Mouse (Mus musculus) hindbrain, postnatal 0 days (tissue): ENCODE results near the gene BC117090. TPM values are rescaled to one million over a fixed set of nuclear protein-coding genes. Genes with fewer than 3 reads are reported as not detected.
"Not testable (repeated sequence)": the region's sequence is repeated elsewhere in the genome, so short reads cannot be mapped to it uniquely, and the experiment has no call there.

ENCODE experiments used
- ATAC-seq: fragments of 200-750 bp; cut with Nextera tagmentation; 2 replicates; pipeline ENCODE4 v1.8.0; 2017; ENCODE audit warnings: mild to moderate bottlenecking, moderate TSS enrichment, moderate library complexity
- DNase-seq: peaks from one replicate; pipeline ENCODE4 v3.0.0-alpha.2; 2015; ENCODE audit warnings: low spot score
- H3K27ac ChIP-seq: fragments of 300-500 bp; sonication (generic); 2 replicates; pipeline ENCODE4 v1.5.1; 2014; ENCODE audit warnings: mild to moderate bottlenecking
- H3K27me3 ChIP-seq: fragments of 300-500 bp; sonication (generic); 2 replicates; pipeline ENCODE4 v1.6.1; 2014; ENCODE audit warnings: low read length, mixed read lengths; ENCODE audit not compliant: insufficient read depth
- H3K36me3 ChIP-seq: fragments of 300-500 bp; sonication (generic); 2 replicates; pipeline ENCODE4 v1.6.1; 2014; ENCODE audit warnings: low read length, mixed read lengths; ENCODE audit not compliant: insufficient read depth
- H3K4me1 ChIP-seq: fragments of 300-500 bp; sonication (generic); 2 replicates; pipeline ENCODE4 v1.6.1; 2014; ENCODE audit warnings: antibody characterized with exemption, low read length, mixed read lengths; ENCODE audit not compliant: insufficient read depth
- H3K4me2 ChIP-seq: fragments of 300-500 bp; sonication (generic); 2 replicates; pipeline ENCODE4 v1.6.1; 2014; ENCODE audit warnings: low read depth, mild to moderate bottlenecking, low read length, moderate library complexity, mixed read lengths
- H3K4me3 ChIP-seq: fragments of 300-500 bp; sonication (generic); 2 replicates; pipeline ENCODE4 v1.5.1; 2014; ENCODE audit warnings: low read length
- H3K9ac ChIP-seq: fragments of 300-500 bp; sonication (generic); replicated peaks from 2 replicates; pipeline ENCODE4 v1.6.1; 2014; ENCODE audit warnings: mild to moderate bottlenecking, low read length, moderate library complexity, mixed read lengths
- H3K9me3 ChIP-seq: fragments of 300-500 bp; sonication (generic); 2 replicates; pipeline ENCODE4 v1.6.1; 2016; ENCODE audit warnings: low read length, mixed read lengths
- CTCF ChIP-seq: IDR thresholded peaks from 2 replicates; pipeline ENCODE4 v1.5.1; 2016; ENCODE audit warnings: antibody characterized with exemption, control low read depth, low read depth
- WGBS: fragments of 180-500 bp; shearing (Covaris S2); extraction: QIAGEN DNeasy Blood & Tissue Kit; methylation state at CpG from one replicate; pipeline ENCODE4 v1.1.7; 2014; 5-methylcytosine and 5-hydroxymethylcytosine counted together
- polyA plus RNA-seq: library from polyadenylated mRNA; unstranded; fragments of >200 nt; fragmentation: Nextera tagmentation; extraction: Ambion mirVana; gene quantifications from 2 replicates; pipeline ENCODE4 v1.2.1, GENCODE M21; 2015
- total RNA-seq: library from RNA; depleted of rRNA; stranded (reverse); fragments of >200 nt; gene quantifications from 2 replicates; pipeline ENCODE4 v1.2.3, GENCODE M21; 2014; rRNA removed

Gene BC117090
- total RNA-seq, result not detected in 2 replicates
- not detected in 2 replicates for polyA plus RNA-seq

DNA sequence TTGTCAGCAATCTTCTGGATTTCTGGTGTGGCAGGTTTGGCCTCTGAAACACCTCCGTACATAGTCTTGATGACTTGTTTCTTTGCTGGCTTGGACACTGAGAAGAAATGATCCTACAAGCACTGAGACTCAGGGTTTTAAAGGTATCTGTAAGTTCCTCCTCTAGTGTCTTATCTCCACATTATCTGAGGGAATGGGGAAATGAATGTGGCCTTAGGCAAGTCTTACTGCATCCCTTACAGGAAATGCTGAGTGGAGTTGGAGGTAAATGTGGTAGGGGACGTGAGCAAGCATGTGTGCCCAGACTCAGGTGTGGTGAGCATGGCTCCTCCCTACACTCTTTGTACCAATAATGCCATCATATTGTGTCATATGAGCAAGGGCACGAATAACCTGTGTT, at the start of gene BC117090:
TSS of gene BC117090 (minus strand) at position 101 of the 400 bp plus-strand sequence.
- H3K27me3 ChIP-seq, result no peaks in the 10 kb centered on the region
- no peak for DNase-seq
- 77% methylated on average over 3 of the region's 3 CpGs for WGBS
- H3K4me2 ChIP-seq, result no peak within 1 kb of the TSS
- no peak within 1 kb of the TSS for H3K4me3 ChIP-seq
- ATAC-seq, result no peak
- no peaks in the 10 kb centered on the region for H3K36me3 ChIP-seq
- no peak within 1 kb of the TSS for H3K9ac ChIP-seq
- no peaks in the 10 kb centered on the region for H3K9me3 ChIP-seq
- no peak within 1 kb of the TSS for H3K27ac ChIP-seq
- no peaks in the 10 kb centered on the region for H3K4me1 ChIP-seq
- TF ChIP-seq CTCF, result no peak

DNA sequence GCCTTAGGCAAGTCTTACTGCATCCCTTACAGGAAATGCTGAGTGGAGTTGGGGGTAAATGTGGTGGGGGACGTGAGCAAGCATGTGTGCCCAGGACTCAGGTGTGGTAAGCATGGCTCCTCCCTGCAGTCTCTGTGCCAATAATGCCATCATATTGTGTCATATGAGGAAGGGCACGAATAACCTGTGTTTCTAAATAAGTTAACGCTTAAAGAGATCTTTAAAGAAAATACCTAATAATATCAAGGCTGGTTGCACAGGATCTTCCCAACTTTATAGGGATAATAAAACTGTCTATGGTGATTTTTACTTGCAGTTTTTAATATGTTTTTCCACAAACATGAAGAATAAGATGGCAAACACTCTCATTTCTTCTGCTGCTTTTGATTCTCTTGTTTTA, 33.5 kb upstream of the BC117090 start, which contains the start of gene BC100530:
TSS of gene BC100530 (minus strand) at position 101 of the 400 bp plus-strand sequence.
- not testable (repeated sequence) for H3K9me3 ChIP-seq, H3K27me3 ChIP-seq, H3K27ac ChIP-seq, H3K36me3 ChIP-seq, ATAC-seq, H3K4me2 ChIP-seq, DNase-seq, H3K4me1 ChIP-seq, H3K9ac ChIP-seq, H3K4me3 ChIP-seq
- WGBS, result 87% methylated on average over 3 of the region's 3 CpGs

DNA sequence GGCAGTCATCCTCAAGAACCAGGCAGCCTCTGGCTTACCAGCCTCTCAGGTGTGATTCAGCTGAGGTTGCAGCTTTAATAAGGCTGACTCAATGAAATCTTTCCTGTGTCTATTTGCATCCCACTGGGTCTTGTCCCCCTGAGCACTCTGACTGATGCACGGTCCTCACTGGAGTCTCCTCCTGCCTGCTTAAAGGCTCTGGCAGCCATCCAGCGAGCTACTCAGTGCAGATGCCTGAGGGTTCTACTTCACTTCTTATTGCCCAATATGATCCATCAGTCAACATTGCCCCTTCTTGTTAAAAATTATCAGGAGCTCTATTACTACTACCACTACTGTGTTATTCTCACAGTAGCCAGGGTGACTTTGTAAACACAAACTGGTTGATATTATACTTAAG, 3.0 kb upstream of the BC117090 start:
- H3K4me2 ChIP-seq, result no peak overlapping the region
- no peak overlapping the region for H3K27ac ChIP-seq
- 42% methylated on average over 2 of the region's 2 CpGs for WGBS
- DNase-seq (no peak), ATAC-seq (no peak)
- no peaks in the 10 kb centered on the region for H3K36me3 ChIP-seq
- TF ChIP-seq CTCF, result no peak
- no peaks in the 10 kb centered on the region for H3K27me3 ChIP-seq
- no peaks in the 10 kb centered on the region for H3K9me3 ChIP-seq
- H3K9ac ChIP-seq, result no peak overlapping the region
- no peaks in the 10 kb centered on the region for H3K4me1 ChIP-seq
- H3K4me3 ChIP-seq, result no peak overlapping the region

DNA sequence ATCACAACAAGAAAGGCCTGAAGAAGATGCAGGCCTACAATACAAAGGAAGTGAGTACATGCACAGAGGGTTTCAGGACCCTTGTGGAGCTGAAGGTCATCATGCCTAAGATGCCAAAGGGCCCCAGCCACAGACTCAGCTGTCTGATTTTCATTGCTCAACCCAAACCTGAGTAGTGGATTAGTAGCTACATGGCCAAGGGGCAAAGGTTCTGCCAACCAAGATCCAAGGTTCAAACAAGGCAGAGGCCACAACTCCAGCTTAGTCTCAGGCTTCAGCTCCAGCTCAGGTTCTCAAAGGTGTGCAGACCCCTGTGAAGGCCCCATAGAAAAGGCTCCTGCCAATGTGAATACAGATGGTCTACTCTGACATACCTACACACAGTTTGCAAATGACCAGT, 14.8 kb downstream of the BC117090 start:
- no peaks in the 10 kb centered on the region for H3K4me1 ChIP-seq
- no peak overlapping the region for H3K27ac ChIP-seq
- no peak overlapping the region for H3K9ac ChIP-seq
- no peak for ATAC-seq
- no peak overlapping the region for H3K4me3 ChIP-seq
- no peaks in the 10 kb centered on the region for H3K36me3 ChIP-seq
- no peak overlapping the region for H3K4me2 ChIP-seq
- DNase-seq, result no peak
- no peaks in the 10 kb centered on the region for H3K9me3 ChIP-seq
- no peaks in the 10 kb centered on the region for H3K27me3 ChIP-seq
- TF ChIP-seq CTCF, result no peak

DNA sequence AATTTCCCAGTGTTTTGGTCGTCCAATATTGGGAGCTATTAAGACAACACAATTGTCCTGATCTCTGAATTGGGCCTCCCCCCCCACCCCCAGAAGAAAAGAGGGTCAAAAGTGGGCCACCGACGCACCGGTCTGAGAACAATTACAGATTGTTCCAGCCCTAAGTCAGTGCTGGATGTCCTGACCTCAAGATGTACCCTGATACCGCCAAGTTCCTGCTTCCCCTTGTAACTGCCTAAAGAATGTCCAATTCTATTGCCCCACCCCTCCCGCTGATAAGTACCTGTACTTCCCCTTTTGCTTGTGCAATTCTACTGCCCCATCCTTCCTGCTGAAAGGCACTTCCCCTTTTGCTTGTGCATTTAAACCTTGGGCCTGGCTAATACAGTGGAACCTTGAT, 18.0 kb downstream of the BC117090 start:
- 82% methylated on average over 6 of the region's 6 CpGs for WGBS
- H3K27me3 ChIP-seq, H3K27ac ChIP-seq, H3K4me2 ChIP-seq, H3K36me3 ChIP-seq, H3K9me3 ChIP-seq, DNase-seq, H3K4me1 ChIP-seq, H3K9ac ChIP-seq, H3K4me3 ChIP-seq, ATAC-seq: not testable (repeated sequence)

DNA sequence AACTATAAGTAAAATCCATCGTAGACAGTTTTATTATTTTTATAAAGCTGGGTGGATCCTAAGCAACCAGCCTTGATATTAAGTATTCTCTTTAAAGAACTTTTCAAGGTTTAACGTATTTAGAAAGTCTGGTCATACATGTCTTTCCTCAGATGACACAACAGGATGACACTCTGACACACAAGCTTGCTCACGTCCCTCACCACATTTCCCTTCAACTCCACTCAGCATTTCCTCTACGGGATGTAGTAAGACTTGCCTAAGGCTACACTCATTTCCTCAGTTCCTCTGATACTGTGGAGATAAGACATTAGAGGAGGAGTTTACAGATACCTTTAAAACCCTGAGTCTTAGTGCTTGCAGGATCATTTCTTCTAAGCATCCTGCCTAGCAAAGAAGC, 26.5 kb downstream of the BC117090 start:
- no peak overlapping the region for H3K4me3 ChIP-seq
- no peaks in the 10 kb centered on the region for H3K36me3 ChIP-seq
- no peak for TF ChIP-seq CTCF
- H3K4me1 ChIP-seq, result no peaks in the 10 kb centered on the region
- DNase-seq (no peak), ATAC-seq (no peak)
- H3K4me2 ChIP-seq, result no peak overlapping the region
- no peaks in the 10 kb centered on the region for H3K27me3 ChIP-seq
- H3K9me3 ChIP-seq, result no peaks in the 10 kb centered on the region
- no peak overlapping the region for H3K9ac ChIP-seq
- H3K27ac ChIP-seq, result no peak overlapping the region
- 82% methylated on average over 4 of the region's 4 CpGs for WGBS

DNA sequence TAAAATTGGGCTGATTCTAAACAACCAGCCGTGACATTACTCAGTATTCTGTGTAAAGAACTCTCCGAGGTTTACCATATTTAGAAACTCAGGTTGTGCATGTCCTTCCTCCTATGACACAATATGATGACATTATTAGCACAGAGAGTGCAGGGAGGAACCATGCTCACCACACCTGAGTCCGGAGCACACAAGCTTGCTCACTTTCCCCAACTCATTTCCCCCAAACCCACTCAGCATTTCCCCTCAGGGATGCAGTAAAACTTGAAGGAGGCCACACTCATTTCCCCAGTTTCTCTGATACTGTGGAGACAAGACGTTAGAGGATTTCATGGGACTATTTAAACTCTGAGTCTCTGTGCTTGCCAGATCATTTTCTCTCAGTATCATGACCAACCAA, 45.0 kb downstream of the BC117090 start:
- no peak for TF ChIP-seq CTCF
- H3K9me3 ChIP-seq, result no peaks in the 10 kb centered on the region
- WGBS, result 83% methylated on average over 4 of the region's 4 CpGs
- no peaks in the 10 kb centered on the region for H3K4me1 ChIP-seq
- no peak for ATAC-seq
- H3K9ac ChIP-seq, result no peak overlapping the region
- H3K4me3 ChIP-seq, result no peak overlapping the region
- H3K27me3 ChIP-seq, result no peaks in the 10 kb centered on the region
- H3K27ac ChIP-seq, result no peak overlapping the region
- no peaks in the 10 kb centered on the region for H3K36me3 ChIP-seq
- H3K4me2 ChIP-seq, result no peak overlapping the region
- DNase-seq, result no peak

DNA sequence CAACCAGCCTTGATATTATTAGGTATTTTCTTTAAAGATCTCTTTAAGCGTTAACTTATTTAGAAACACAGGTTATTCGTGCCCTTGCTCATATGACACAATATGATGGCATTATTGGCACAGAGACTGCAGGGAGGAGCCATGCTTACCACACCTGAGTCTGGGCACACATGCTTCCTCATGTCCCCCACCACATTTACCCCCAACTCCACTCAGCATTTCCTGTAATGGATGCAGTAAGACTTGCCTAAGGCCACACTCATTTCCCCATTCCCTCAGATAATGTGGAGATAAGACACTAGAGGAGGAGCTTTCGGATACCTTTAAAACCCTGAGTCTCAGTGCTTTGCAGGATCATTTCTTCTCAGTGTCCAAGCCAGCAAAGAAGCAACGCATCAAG, 57.3 kb downstream of the BC117090 start, which contains the start of gene Stfa1:
TSS of gene Stfa1 (plus strand) at position 156 of the 400 bp plus-strand sequence.
- H3K9ac ChIP-seq, H3K4me2 ChIP-seq, H3K4me3 ChIP-seq, H3K36me3 ChIP-seq, H3K4me1 ChIP-seq, H3K9me3 ChIP-seq, DNase-seq, ATAC-seq, H3K27ac ChIP-seq, H3K27me3 ChIP-seq: not testable (repeated sequence)
- WGBS, result 90% methylated on average over 4 of the region's 4 CpGs

Other genes with a start within 250 kb of the BC117090 start
- not detected in 2 replicates for gene Csta1, start 203.1 kb downstream of the BC117090 start, total RNA-seq
- gene Csta1, start 203.1 kb downstream of the BC117090 start, polyA plus RNA-seq, result not detected in 2 replicates
- gene Stfa2l1, start 177.5 kb downstream of the BC117090 start, total RNA-seq, result not detected in 2 replicates
- 0.84 and 1.1 TPM in 2 replicates for gene Stfa2l1, start 177.5 kb downstream of the BC117090 start, polyA plus RNA-seq
- not detected in 2 replicates for gene Gm5483, start 150.1 kb downstream of the BC117090 start, total RNA-seq
- gene Gm5483, start 150.1 kb downstream of the BC117090 start, polyA plus RNA-seq, result 0.96 and 1.7 TPM in 2 replicates
- not detected in 2 replicates for gene Gm5416, start 123.9 kb downstream of the BC117090 start, total RNA-seq
- not detected in 2 replicates for gene Gm5416, start 123.9 kb downstream of the BC117090 start, polyA plus RNA-seq
- gene 2010005H15Rik, start 112.9 kb downstream of the BC117090 start, total RNA-seq, result not detected in 2 replicates
- gene 2010005H15Rik, start 112.9 kb downstream of the BC117090 start, polyA plus RNA-seq, result 0.68 and 0.83 TPM in 2 replicates
- not detected in 2 replicates for gene Stfa1, start 57.4 kb downstream of the BC117090 start, total RNA-seq
- gene Stfa1, start 57.4 kb downstream of the BC117090 start, polyA plus RNA-seq, result 1.7 and 2.0 TPM in 2 replicates
- not detected in 2 replicates for gene BC100530, start 33.4 kb upstream of the BC117090 start, total RNA-seq
- 1.2 and 1.5 TPM in 2 replicates for gene BC100530, start 33.4 kb upstream of the BC117090 start, polyA plus RNA-seq
- not detected in 2 replicates for gene Stfa2, start 74.1 kb upstream of the BC117090 start, total RNA-seq
- gene Stfa2, start 74.1 kb upstream of the BC117090 start, polyA plus RNA-seq, result 0.81 TPM in 1 of 2 replicates, not detected in the other
- not detected in 2 replicates for gene Stfa3, start 121.1 kb upstream of the BC117090 start, total RNA-seq
- not detected in 2 replicates for gene Stfa3, start 121.1 kb upstream of the BC117090 start, polyA plus RNA-seq
- 0.72 and 1.9 TPM in 2 replicates for gene Casr, start 227.8 kb upstream of the BC117090 start, total RNA-seq
- gene Casr, start 227.8 kb upstream of the BC117090 start, polyA plus RNA-seq, result 0.13 and 0.24 TPM in 2 replicates